Mouse (Mus musculus): ENCODE results near the gene Trpc3.
"Not testable (repeated sequence)": the region's sequence is repeated elsewhere in the genome, so short reads cannot be mapped to it uniquely, and the experiment has no call there.

DNA sequence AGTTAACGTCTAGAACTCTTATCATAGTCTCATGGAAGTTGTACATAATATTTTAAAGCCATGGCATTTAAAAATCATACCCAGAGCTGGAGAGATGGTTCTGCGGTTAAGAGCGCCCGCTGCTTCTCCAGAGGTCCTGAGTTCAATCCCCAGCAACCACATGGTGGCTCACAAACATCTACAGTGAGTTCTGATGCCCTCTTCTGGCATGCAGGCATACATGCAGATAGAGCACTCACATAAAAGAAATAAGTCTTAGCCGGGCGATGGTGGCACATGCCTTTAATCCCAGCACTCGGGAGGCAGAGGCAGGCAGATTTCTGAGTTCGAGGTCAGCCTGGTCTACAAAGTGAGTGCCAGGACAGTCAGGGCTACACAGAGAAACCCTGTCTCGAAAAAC lies 90.2 kb downstream of the Trpc3 start:
- not testable (repeated sequence) for TF ChIP-seq POLR2A (IDR thresholded peaks at IDR 0.05; ENCODE audit: borderline replicate concordance, extremely low read depth, insufficient read depth, insufficient read length, poor library complexity, severe bottlenecking); CTCF (IDR thresholded peaks at IDR 0.05; ENCODE audit: borderline replicate concordance, extremely low read depth, insufficient read depth, insufficient read length)

All from brain, embryonic 14.5 days (tissue).